Mouse (Mus musculus) myocyte (in vitro differentiated cells): Measurements from ENCODE around the gene Kcne1. TPM values are rescaled to one million over a fixed set of nuclear protein-coding genes. Genes with fewer than 3 reads are reported as not detected.

Experiments used
- H3K27me3 ChIP-seq: one replicate; pipeline ENCODE4 v1.6.1; 2011; ENCODE audit not compliant: control insufficient read depth, insufficient read depth, insufficient read length
- H3K36me3 ChIP-seq: one replicate; pipeline ENCODE4 v1.6.1; 2011; ENCODE audit not compliant: control insufficient read depth, insufficient read depth
- H3K4me2 ChIP-seq: one replicate; pipeline ENCODE4 v1.6.1; 2011; ENCODE audit warnings: low read depth, control low read depth
- H3K4me3 ChIP-seq: one replicate; pipeline ENCODE4 v1.5.1; 2011; ENCODE audit warnings: mild to moderate bottlenecking, control low read depth, moderate library complexity
- H3K79me2 ChIP-seq: one replicate; pipeline ENCODE4 v1.6.1; 2011; ENCODE audit not compliant: control insufficient read depth, insufficient read depth
- H3ac ChIP-seq: one replicate; pipeline ENCODE4 v1.6.1; 2011; ENCODE audit not compliant: control insufficient read depth, insufficient read length
- CEBPB ChIP-seq: IDR thresholded peaks from 2 replicates; pipeline ENCODE4 v1.6.1; 2011; ENCODE audit warnings: mild to moderate bottlenecking, moderate library complexity; ENCODE audit not compliant: poor library complexity, insufficient read depth, severe bottlenecking
- E2F4 ChIP-seq: IDR thresholded peaks from one replicate; pipeline ENCODE4 v1.6.1; 2011; ENCODE audit warnings: mild to moderate bottlenecking, control low read depth, moderate library complexity; ENCODE audit not compliant: insufficient read depth
- MAX ChIP-seq: IDR thresholded peaks from one replicate; pipeline ENCODE4 v1.6.1; 2011; ENCODE audit warnings: low read depth, mild to moderate bottlenecking, control low read depth
- MYOD1 ChIP-seq, 3 experiments: IDR thresholded peaks; one replicate each; pipeline ENCODE4 v1.6.1; 2011; ENCODE audit warnings: control low read depth in 2 of 3, low read depth in 2 of 3, mild to moderate bottlenecking in 2 of 3, moderate library complexity in 1 of 3; ENCODE audit not compliant: insufficient read length in 2 of 3, control insufficient read depth in 1 of 3
- MYOG ChIP-seq, 3 experiments: IDR thresholded peaks; one replicate each; pipeline ENCODE4 v1.6.1; 2011; ENCODE audit warnings: control low read depth in 2 of 3, low read depth in 2 of 3, mild to moderate bottlenecking in 2 of 3; ENCODE audit not compliant: insufficient read length in 2 of 3, control insufficient read depth in 1 of 3, insufficient read depth in 1 of 3
- POLR2A ChIP-seq: IDR thresholded peaks from one replicate; pipeline ENCODE4 v1.6.1; 2011; ENCODE audit warnings: low read depth, mild to moderate bottlenecking, control low read depth, moderate library complexity; ENCODE audit not compliant: insufficient read length
- POLR2AphosphoS2 ChIP-seq: IDR thresholded peaks from one replicate; pipeline ENCODE4 v1.6.1; 2011; ENCODE audit warnings: low read depth, control low read depth; ENCODE audit not compliant: insufficient read length
- REST ChIP-seq: IDR thresholded peaks from one replicate; pipeline ENCODE4 v1.6.1; 2011; ENCODE audit warnings: mild to moderate bottlenecking, control low read depth, moderate library complexity; ENCODE audit not compliant: insufficient read depth, insufficient read length
- SRF ChIP-seq: IDR thresholded peaks from one replicate; pipeline ENCODE4 v1.6.1; 2011; ENCODE audit warnings: low read depth; ENCODE audit not compliant: control insufficient read depth, insufficient read length
- TCF12 ChIP-seq: IDR thresholded peaks from one replicate; pipeline ENCODE4 v1.6.1; 2011; ENCODE audit warnings: mild to moderate bottlenecking, control low read depth; ENCODE audit not compliant: poor library complexity, insufficient read depth, severe bottlenecking
- TCF3 ChIP-seq: IDR thresholded peaks from one replicate; pipeline ENCODE4 v1.6.1; 2011; ENCODE audit warnings: low read depth, control low read depth; ENCODE audit not compliant: insufficient read length
- USF1 ChIP-seq: IDR thresholded peaks from one replicate; pipeline ENCODE4 v1.6.1; 2011; ENCODE audit warnings: low read depth, mild to moderate bottlenecking, control low read depth, moderate library complexity
- polyA plus RNA-seq: library from polyadenylated mRNA; unstranded; fragments of >200 nt; fragmentation: generic; extraction: Trizol; gene quantifications from one replicate; pipeline ENCODE4 v1.2.1, GENCODE M21; 2012; ENCODE audit warnings: missing spikeins

The Kcne1 gene
- polyA plus RNA-seq, 1 experiment, result not detected

- TF ChIP-seq REST, result no peak
- TF ChIP-seq POLR2A, result no peak
- no peak for TF ChIP-seq MYOD1 (IDR thresholded peaks at IDR 0.05; ENCODE audit: control insufficient read depth in 1 of 3, insufficient read length in 2 of 3, low read depth in 2 of 3)
- no peak for TF ChIP-seq MAX
- TF ChIP-seq TCF12, result no peak
- peaks cover 25% of the 10 kb centered on the region for H3K27me3 ChIP-seq
- no peak overlapping the region for H3ac ChIP-seq
- H3K36me3 ChIP-seq, result no peaks in the 10 kb centered on the region
- H3K4me3 ChIP-seq, result no peak overlapping the region
- H3K79me2 ChIP-seq, result no peaks in the 10 kb centered on the region
- H3K4me2 ChIP-seq, result no peak overlapping the region
Observed at GRCm38 (mm10) chr16:92353897-92354296, 5.4 kb downstream of the Kcne1 start.

DNA sequence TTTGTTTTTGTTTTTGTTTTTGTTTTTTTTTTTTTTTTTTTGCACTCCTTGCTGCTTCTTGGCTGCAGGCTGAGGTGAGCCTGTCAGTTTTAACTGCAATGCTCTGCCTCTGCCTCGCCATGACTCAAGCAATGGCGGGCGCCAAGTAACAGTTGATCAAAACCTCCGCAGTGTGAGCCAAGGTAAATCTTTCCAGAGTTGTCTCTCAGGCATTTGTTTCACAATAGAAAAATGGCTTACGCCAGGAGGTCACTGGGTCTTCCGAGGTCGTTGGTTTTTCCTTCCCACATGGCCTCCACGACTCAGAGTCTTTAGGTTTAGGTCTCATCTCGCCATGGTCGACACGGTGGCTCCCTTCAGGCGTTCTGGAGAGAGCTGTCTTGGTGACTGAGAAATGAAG is 6.0 kb downstream of the Kcne1 start:
- Histone ChIP-seq H3K36me3 (no peaks in the 10 kb centered on the region), H3ac (no peak overlapping the region), H3K4me2 (no peak overlapping the region), H3K4me3 (no peak overlapping the region), H3K79me2 (no peaks in the 10 kb centered on the region), H3K27me3 (peaks cover 21% of the 10 kb centered on the region)
- TF ChIP-seq USF1, result no peak
- TF ChIP-seq MYOD1 (IDR thresholded peaks at IDR 0.05; ENCODE audit: control insufficient read depth in 1 of 3, insufficient read length in 2 of 3, low read depth in 2 of 3), result no peak
- no peak for TF ChIP-seq POLR2A
- no peak for TF ChIP-seq TCF3
- no peak for TF ChIP-seq MAX

DNA sequence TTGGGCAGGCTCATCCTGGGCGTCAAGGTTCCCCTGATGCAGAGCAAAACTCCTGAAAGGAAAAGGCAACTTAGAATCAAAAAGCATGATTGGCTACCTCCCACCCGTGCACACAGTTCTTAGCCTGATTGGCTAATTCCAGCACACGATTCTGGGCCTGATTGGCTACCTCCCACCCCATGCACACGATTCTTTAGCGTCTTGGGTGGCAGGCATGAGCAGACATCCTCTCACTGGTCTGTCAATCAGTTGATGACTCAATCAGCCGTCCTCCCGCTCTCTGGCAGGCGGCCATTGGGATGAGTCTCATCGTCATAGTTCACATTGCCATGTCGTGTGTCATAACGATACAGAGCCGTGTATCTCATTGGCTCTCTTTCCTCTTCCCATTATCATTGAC is 10.3 kb downstream of the Kcne1 start:
- H3K4me3 ChIP-seq, result no peak overlapping the region
- TF ChIP-seq POLR2AphosphoS2, result no peak
- no peak for TF ChIP-seq MYOG (IDR thresholded peaks at IDR 0.05; ENCODE audit: control insufficient read depth in 1 of 3, insufficient read depth in 1 of 3, insufficient read length in 2 of 3, low read depth in 2 of 3)
- TF ChIP-seq POLR2A, result no peak
- TF ChIP-seq MAX, result no peak
- no peak for TF ChIP-seq TCF3
- no peak for TF ChIP-seq E2F4
- no peak for TF ChIP-seq MYOD1 (IDR thresholded peaks at IDR 0.05; ENCODE audit: control insufficient read depth in 1 of 3, insufficient read length in 2 of 3, low read depth in 2 of 3)
- no peak for TF ChIP-seq TCF12
- no peak for TF ChIP-seq REST
- no peak for TF ChIP-seq CEBPB
- TF ChIP-seq SRF, result no peak
- no peak for TF ChIP-seq USF1
- peaks cover 7% of the 10 kb centered on the region for H3K27me3 ChIP-seq
- H3ac ChIP-seq, result no peak overlapping the region
- peak overlapping the region; percentile 1 for H3K4me2 ChIP-seq
- no peaks in the 10 kb centered on the region for H3K79me2 ChIP-seq
- H3K36me3 ChIP-seq, result no peaks in the 10 kb centered on the region

DNA sequence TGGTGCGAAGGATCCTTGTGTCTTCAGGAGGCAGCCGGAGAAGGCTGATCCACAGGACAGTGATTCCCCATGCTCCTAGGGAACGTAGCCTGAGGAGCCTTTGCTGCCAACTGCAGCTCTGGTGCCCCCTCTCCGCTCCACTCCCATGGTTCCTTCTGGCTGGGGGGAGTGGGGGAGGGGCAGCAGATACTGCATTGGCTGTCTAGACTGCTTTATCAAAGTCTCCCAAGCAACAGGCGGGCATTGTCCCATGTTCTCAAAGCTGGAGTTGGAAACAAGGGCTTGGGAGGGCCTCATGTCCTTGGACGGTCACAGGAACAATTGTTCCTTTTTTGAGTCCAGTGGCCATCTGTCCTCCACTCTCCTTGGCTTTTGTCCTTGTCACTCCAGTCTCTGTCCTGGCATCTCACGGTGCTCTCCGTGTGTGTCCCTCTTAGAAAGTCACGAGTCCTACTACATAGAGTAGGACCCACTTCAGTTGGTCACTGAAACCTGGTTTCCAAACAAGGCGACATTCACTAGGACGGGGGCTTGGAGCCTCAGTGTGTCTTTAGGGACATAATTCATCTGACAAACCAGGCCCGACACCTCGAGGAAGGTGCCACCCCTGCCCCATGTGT is 12.9 kb downstream of the Kcne1 start:
- Histone ChIP-seq H3K79me2 (no peaks in the 10 kb centered on the region), H3K36me3 (no peaks in the 10 kb centered on the region), H3K4me2 (no peak overlapping the region), H3K27me3 (peaks cover 7% of the 10 kb centered on the region), H3ac (no peak overlapping the region), H3K4me3 (no peak overlapping the region)
- TF ChIP-seq POLR2AphosphoS2, result no peak
- TF ChIP-seq POLR2A, result no peak
- TF ChIP-seq REST, result no peak
- TF ChIP-seq E2F4, result no peak
- no peak for TF ChIP-seq MYOG (IDR thresholded peaks at IDR 0.05; ENCODE audit: control insufficient read depth in 1 of 3, insufficient read depth in 1 of 3, insufficient read length in 2 of 3, low read depth in 2 of 3)
- no peak for TF ChIP-seq SRF
- TF ChIP-seq USF1, result no peak
- TF ChIP-seq TCF3, result no peak
- no peak for TF ChIP-seq MYOD1 (IDR thresholded peaks at IDR 0.05; ENCODE audit: control insufficient read depth in 1 of 3, insufficient read length in 2 of 3, low read depth in 2 of 3)
- no peak for TF ChIP-seq TCF12
- no peak for TF ChIP-seq CEBPB
- TF ChIP-seq MAX, result no peak

DNA sequence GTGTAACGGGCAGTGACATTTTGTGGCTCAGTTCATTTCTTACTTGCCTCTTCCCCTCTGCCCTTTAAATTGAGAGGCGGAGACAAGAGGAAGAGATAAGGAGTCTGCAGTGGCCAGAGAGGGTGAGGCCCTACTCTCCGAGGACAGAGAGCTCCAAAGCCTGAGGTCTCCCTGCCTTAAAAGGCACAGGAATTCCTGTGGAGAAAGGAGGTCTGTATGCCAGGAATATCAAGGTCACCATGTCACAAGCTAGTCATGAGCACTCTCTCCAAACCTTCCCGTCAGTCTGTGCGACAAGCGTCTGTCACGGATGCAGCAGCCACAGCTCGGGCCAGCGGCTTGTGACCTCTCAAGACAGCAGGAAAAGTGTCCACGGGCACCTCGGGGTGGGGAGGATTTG is 14.1 kb downstream of the Kcne1 start:
- Histone ChIP-seq H3K4me2 (no peak overlapping the region), H3ac (no peak overlapping the region), H3K27me3 (peaks cover 7% of the 10 kb centered on the region), H3K36me3 (no peaks in the 10 kb centered on the region), H3K79me2 (no peaks in the 10 kb centered on the region), H3K4me3 (no peak overlapping the region)
- TF ChIP-seq TCF12 (no peak), MYOD1 (IDR thresholded peaks at IDR 0.05; ENCODE audit: control insufficient read depth in 1 of 3, insufficient read length in 2 of 3, low read depth in 2 of 3) (no peak), MAX (no peak), MYOG (IDR thresholded peaks at IDR 0.05; ENCODE audit: control insufficient read depth in 1 of 3, insufficient read depth in 1 of 3, insufficient read length in 2 of 3, low read depth in 2 of 3) (no peak), TCF3 (no peak)
